8 mouse cellular contexts compared by ENCODE assay signal in genomic region chr1:164249332-164249711, GRCm38 (mm10). TPM values are rescaled to one million over a fixed set of nuclear protein-coding genes. Genes with fewer than 3 reads are reported as not detected.
A peak's percentile ranks its signal among the peaks of the same experiment; 100 is the strongest.
DNase-seq lines count a peak whose midpoint lies in the region; ATAC-seq and TF ChIP-seq lines count a peak whose summit lies in the region.

No protein-coding gene starts in this region.

- WGBS in hindbrain, embryonic 16.5 days, result under 1% methylated on average over 33 of the region's 33 CpGs
- under 1% methylated on average over 33 of the region's 33 CpGs for WGBS in midbrain, embryonic 13.5 days

- no peaks in the 10 kb centered on the region for H3K9me3 ChIP-seq in hindbrain, embryonic 16.5 days (ENCODE audit: control insufficient read depth, low read length)
- H3K9me3 ChIP-seq in midbrain, embryonic 13.5 days, result no peaks in the 10 kb centered on the region

- peaks cover 21% of the 10 kb centered on the region for H3K4me1 ChIP-seq in hindbrain, embryonic 16.5 days (ENCODE audit: control insufficient read depth, insufficient read depth, low read depth, low read length)
- peaks cover 22% of the 10 kb centered on the region for H3K4me1 ChIP-seq in midbrain, embryonic 13.5 days (replicated peaks)

- peak overlapping the region; percentile 89 for H3K27ac ChIP-seq in gastrocnemius, adult 2 months
- peak overlapping the region; percentile 59 for H3K27ac ChIP-seq in hindbrain, embryonic 16.5 days (ENCODE audit: low read depth, low read length)
- H3K27ac ChIP-seq in midbrain, embryonic 13.5 days, result peak overlapping the region; percentile 62

- peak overlapping the region; percentile 98 for H3K4me3 ChIP-seq in gastrocnemius, adult 2 months
- H3K4me3 ChIP-seq in hindbrain, embryonic 16.5 days (ENCODE audit: low read length), result peak overlapping the region; percentile 57
- peak overlapping the region; percentile 71 for H3K4me3 ChIP-seq in midbrain, embryonic 13.5 days (replicated peaks)

- no peak for DNase-seq in gastrocnemius, adult 2 months
- no peak for DNase-seq in gastrocnemius, adult 18-20 months (ENCODE audit: low spot score)
- DNase-seq in urinary bladder, postnatal 14 days (ENCODE audit: low spot score), result peak; percentile 39
- no peak for DNase-seq in urinary bladder, postnatal 36 days (ENCODE audit: low spot score in 2 of 2)
- no peak for DNase-seq in left cerebral cortex, postnatal 25 days (ENCODE audit: low spot score in 2 of 2)
- DNase-seq in adrenal gland, postnatal 4 days (ENCODE audit: low spot score in 2 of 2), result no peak

- H3K9ac ChIP-seq in hindbrain, embryonic 16.5 days (ENCODE audit: low read depth, low read length), result peak overlapping the region; percentile 77
- peak overlapping the region; percentile 77 for H3K9ac ChIP-seq in midbrain, embryonic 13.5 days (replicated peaks)

- no peak for TF ChIP-seq CTCF in gastrocnemius, adult 2 months (IDR thresholded peaks at IDR 0.05)

- intact Hi-C loops in gastrocnemius, adult 2 months (cut with DNase I), result no loop called here
- intact Hi-C loops in left cerebral cortex, postnatal 25 days (cut with DNase I), result no loop called here

- no peaks in the 10 kb centered on the region for H3K27me3 ChIP-seq in hindbrain, embryonic 16.5 days (replicated peaks; ENCODE audit: control insufficient read depth, insufficient read depth, low read length)
- H3K27me3 ChIP-seq in midbrain, embryonic 13.5 days, result 0 out of 2 replicates have a peak, but pooled peaks cover 7% of the 10 kb centered on the region

- no peak for ATAC-seq in hindbrain, embryonic 16.5 days
- ATAC-seq in midbrain, embryonic 13.5 days, result no peak; the same call in 1 of the 2 replicates

- H3K4me2 ChIP-seq in hindbrain, embryonic 16.5 days (ENCODE audit: low read length), result peak overlapping the region; percentile 76
- peak overlapping the region; percentile 82 for H3K4me2 ChIP-seq in midbrain, embryonic 13.5 days (replicated peaks)

- H3K36me3 ChIP-seq in hindbrain, embryonic 16.5 days (ENCODE audit: control insufficient read depth, insufficient read depth, low read length), result no peaks in the 10 kb centered on the region
- H3K36me3 ChIP-seq in midbrain, embryonic 13.5 days, result no peaks in the 10 kb centered on the region

RNA-seq across cellular contexts. Expression of gene Slc19a2, which starts 0.5 kb away (rescaled TPM):
- total RNA-seq in gastrocnemius, adult 2 months (2021), result 1 to 10 TPM; 2.6 to 2.8 TPM
- total RNA-seq in gastrocnemius, adult 18-20 months (2021), result 1 to 10 TPM; 1.9 to 3.0 TPM
- polyA plus RNA-seq in hindbrain, embryonic 16.5 days (2015; fragmentation: Nextera tagmentation; extraction: Ambion mirVana), result 9.1 and 9.5 TPM in 2 replicates
- polyA plus RNA-seq in midbrain, embryonic 13.5 days (2015; fragmentation: Nextera tagmentation; extraction: Ambion mirVana), result 7.0 and 7.7 TPM in 2 replicates
- total RNA-seq in left cerebral cortex, postnatal 25 days (2021), result 10 to 100 TPM; 12.2 to 13.2 TPM
- 10 to 100 TPM; 19.5 to 22.2 TPM for total RNA-seq in adrenal gland, postnatal 4 days (2021)

RNA-seq across cellular contexts. Expression of gene Ccdc181, which starts 26.1 kb away (rescaled TPM):
- 10 to 100 TPM; 11.2 to 11.8 TPM for total RNA-seq in gastrocnemius, adult 2 months (2021)
- 10 to 100 TPM; 12.3 to 13.5 TPM for total RNA-seq in gastrocnemius, adult 18-20 months (2021)
- 23.9 and 26.4 TPM in 2 replicates for polyA plus RNA-seq in hindbrain, embryonic 16.5 days (2015; fragmentation: Nextera tagmentation; extraction: Ambion mirVana)
- polyA plus RNA-seq in midbrain, embryonic 13.5 days (2015; fragmentation: Nextera tagmentation; extraction: Ambion mirVana), result 20.0 and 22.7 TPM in 2 replicates
- total RNA-seq in left cerebral cortex, postnatal 25 days (2021), result 10 to 100 TPM; 21.6 to 22.5 TPM
- total RNA-seq in adrenal gland, postnatal 4 days (2021), result 10 to 100 TPM; 11.0 to 14.1 TPM

RNA-seq across cellular contexts. Expression of gene Nme7, which starts 54.6 kb away (rescaled TPM):
- total RNA-seq in gastrocnemius, adult 2 months (2021), result 1 to 10 TPM; 1.4 TPM
- 1 to 10 TPM; 1.3 to 1.7 TPM for total RNA-seq in gastrocnemius, adult 18-20 months (2021)
- polyA plus RNA-seq in hindbrain, embryonic 16.5 days (2015; fragmentation: Nextera tagmentation; extraction: Ambion mirVana), result 32.0 and 35.8 TPM in 2 replicates
- 32.1 and 38.8 TPM in 2 replicates for polyA plus RNA-seq in midbrain, embryonic 13.5 days (2015; fragmentation: Nextera tagmentation; extraction: Ambion mirVana)
- 10 to 100 TPM; 22.4 to 24.7 TPM for total RNA-seq in left cerebral cortex, postnatal 25 days (2021)
- 10 to 100 TPM; 23.3 to 24.5 TPM for total RNA-seq in adrenal gland, postnatal 4 days (2021)

RNA-seq across cellular contexts. Expression of gene Blzf1, which starts 58.0 kb away (rescaled TPM):
- 10 to 100 TPM; 26.5 to 28.0 TPM for total RNA-seq in gastrocnemius, adult 2 months (2021)
- total RNA-seq in gastrocnemius, adult 18-20 months (2021), result 10 to 100 TPM; 24.1 to 25.6 TPM
- polyA plus RNA-seq in hindbrain, embryonic 16.5 days (2015; fragmentation: Nextera tagmentation; extraction: Ambion mirVana), result 29.4 and 31.3 TPM in 2 replicates
- polyA plus RNA-seq in midbrain, embryonic 13.5 days (2015; fragmentation: Nextera tagmentation; extraction: Ambion mirVana), result 30.7 and 31.3 TPM in 2 replicates
- total RNA-seq in left cerebral cortex, postnatal 25 days (2021), result 10 to 100 TPM; 26.2 to 28.5 TPM
- 10 to 100 TPM; 28.9 to 29.7 TPM for total RNA-seq in adrenal gland, postnatal 4 days (2021)

Comparison
In these comparisons a context has a peak if more than half of its experiments do, and no peak if none do; other contexts are left out.
1. RNA of gene Nme7, which starts 54.6 kb away (total RNA-seq): 22.4 to 24.7 TPM in left cerebral cortex, postnatal 25 days and 23.3 to 24.5 TPM in adrenal gland, postnatal 4 days; 1.3 to 1.7 TPM in gastrocnemius, adult 18-20 months and 1.4 TPM in gastrocnemius, adult 2 months; every median in the first group is over 4 times any median in the second.
2. Peak in every context shown above with its lines, with median percentiles within 50 percentile points of each other: H3K27ac ChIP-seq and H3K4me3 ChIP-seq.